Mouse (Mus musculus) cerebellum, adult 2 months (tissue): ENCODE results near the gene Sypl2.

Source experiments
- CTCF ChIP-seq: fragments of 200-500 bp; IDR thresholded peaks from 2 replicates; pipeline ENCODE4 v1.5.1; 2011; ENCODE audit warnings: low read depth, mild to moderate bottlenecking, control low read depth, low read length, moderate library complexity, borderline replicate concordance; ENCODE audit not compliant: insufficient read depth
- POLR2A ChIP-seq: fragments of 200-500 bp; IDR thresholded peaks from 2 replicates; pipeline ENCODE4 v1.6.1; 2011; ENCODE audit warnings: low read length, control low read depth, borderline replicate concordance; ENCODE audit not compliant: insufficient read depth

DNA sequence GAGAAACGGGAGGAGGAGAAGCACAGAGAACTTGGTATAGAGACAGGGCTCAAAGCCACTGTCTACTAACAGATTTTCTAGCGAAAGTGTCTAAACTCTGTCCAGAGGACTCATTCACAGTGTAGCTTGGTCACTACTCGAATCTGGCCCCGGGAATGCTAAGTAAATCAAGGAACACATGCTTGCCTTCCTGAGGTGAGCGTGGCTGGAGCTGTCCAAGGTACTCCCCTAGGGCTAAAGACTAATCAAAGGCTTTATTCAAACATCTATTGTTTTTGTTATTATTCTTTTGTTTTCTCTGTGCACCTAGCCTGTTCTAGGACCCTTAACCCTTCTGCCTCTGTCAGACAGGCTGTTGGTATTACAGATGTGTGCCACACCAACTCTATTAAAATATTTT lies 11.7 kb downstream of the Sypl2 start:
- TF ChIP-seq CTCF (no peak), POLR2A (no peak)
